In genomic region chr15:92190000-92190399, GRCm38 (mm10) we compare ENCODE assay signal across 10 mouse cellular contexts.
DNase-seq lines count a peak whose midpoint lies in the region; ATAC-seq and TF ChIP-seq lines count a peak whose summit lies in the region.
"Had no signal": no experiment of that assay in that cellular context is flagged by ENCODE, and none has a peak within 500 bp of the region (broad histone marks: within the 10 kb centered on the region; RNA-seq: fewer than 3 reads in every experiment).

No protein-coding gene starts in this region.

- H3K27ac ChIP-seq in kidney, postnatal 0 days, result no peak overlapping the region
- H3K27ac ChIP-seq: embryonic facial prominence, embryonic 13.5 days; heart, embryonic 15.5 days; limb, embryonic 12.5 days had no signal

- H3K4me1 ChIP-seq in kidney, postnatal 0 days (replicated peaks; ENCODE audit: insufficient read depth, low read length), result 0 out of 2 replicates have a peak, but pooled peaks cover 3% of the 10 kb centered on the region
- H3K4me1 ChIP-seq: embryonic facial prominence, embryonic 13.5 days; heart, embryonic 15.5 days had no signal

- H3K9ac ChIP-seq in kidney, postnatal 0 days (ENCODE audit: low read depth, low read length), result no peak overlapping the region
- H3K9ac ChIP-seq: embryonic facial prominence, embryonic 13.5 days; heart, embryonic 15.5 days; limb, embryonic 12.5 days had no signal

- peak; percentile 56 for DNase-seq in retina, postnatal 1 day
- no peak for DNase-seq in retina, embryonic 14.5 days (ENCODE audit: low spot score)
- peak; percentile 57 for DNase-seq in cerebellum, adult 8-10 months
- DNase-seq in kidney, postnatal 0 days (ENCODE audit: low spot score), result peak; percentile 71
- no peak for DNase-seq in thymus, postnatal 36 days
- DNase-seq in thymus, adult 18-20 months, result no peak
- no peak for DNase-seq in spleen, postnatal 14 days (ENCODE audit: low spot score in 2 of 2)

- no peaks in the 10 kb centered on the region for H3K27me3 ChIP-seq in kidney, postnatal 0 days (ENCODE audit: insufficient read depth, low read length)
- H3K27me3 ChIP-seq: embryonic facial prominence, embryonic 13.5 days; heart, embryonic 15.5 days; limb, embryonic 12.5 days had no signal

- no peaks in the 10 kb centered on the region for H3K36me3 ChIP-seq in kidney, postnatal 0 days (ENCODE audit: insufficient read depth, low read length)
- H3K36me3 ChIP-seq: embryonic facial prominence, embryonic 13.5 days; heart, embryonic 15.5 days; limb, embryonic 12.5 days had no signal

- H3K4me3 ChIP-seq in kidney, postnatal 0 days (replicated peaks; ENCODE audit: low read depth, low read length), result no peak overlapping the region
- H3K4me3 ChIP-seq: embryonic facial prominence, embryonic 13.5 days; heart, embryonic 15.5 days; limb, embryonic 12.5 days had no signal

- no peak for ATAC-seq in kidney, postnatal 0 days (replicated peaks; ENCODE audit: low FRiP score, low read depth)

- H3K4me2 ChIP-seq in kidney, postnatal 0 days (ENCODE audit: low read length), result no peak overlapping the region
- H3K4me2 ChIP-seq: embryonic facial prominence, embryonic 13.5 days; heart, embryonic 15.5 days; limb, embryonic 12.5 days had no signal

- 35% methylated on average over 2 of the region's 2 CpGs for WGBS in kidney, postnatal 0 days

- H3K9me3 ChIP-seq in kidney, postnatal 0 days (replicated peaks; ENCODE audit: low read length), result no peaks in the 10 kb centered on the region
- H3K9me3 ChIP-seq: embryonic facial prominence, embryonic 13.5 days; heart, embryonic 15.5 days; limb, embryonic 12.5 days had no signal

- TF ChIP-seq CTCF in kidney, postnatal 0 days (IDR thresholded peaks at IDR 0.05; ENCODE audit: low read depth), result no peak

Comparison
In these comparisons a context has a peak if more than half of its experiments do, and no peak if none do; other contexts are left out.
1. DNase-seq: peak in retina, postnatal 1 day (single experiment), cerebellum, adult 8-10 months (single experiment) and kidney, postnatal 0 days (single experiment); none in retina, embryonic 14.5 days (single experiment), thymus, postnatal 36 days (0 of 2), thymus, adult 18-20 months (0 of 2) and spleen, postnatal 14 days (0 of 2).